Mouse (Mus musculus): ENCODE results near the gene Kctd7. TPM values are rescaled to one million over a fixed set of nuclear protein-coding genes. Genes with fewer than 3 reads are reported as not detected.
A peak's percentile ranks its signal among the peaks of the same experiment; 100 is the strongest.

The Kctd7 gene
- polyA plus RNA-seq, 1 experiment = 4.5 TPM

DNA sequence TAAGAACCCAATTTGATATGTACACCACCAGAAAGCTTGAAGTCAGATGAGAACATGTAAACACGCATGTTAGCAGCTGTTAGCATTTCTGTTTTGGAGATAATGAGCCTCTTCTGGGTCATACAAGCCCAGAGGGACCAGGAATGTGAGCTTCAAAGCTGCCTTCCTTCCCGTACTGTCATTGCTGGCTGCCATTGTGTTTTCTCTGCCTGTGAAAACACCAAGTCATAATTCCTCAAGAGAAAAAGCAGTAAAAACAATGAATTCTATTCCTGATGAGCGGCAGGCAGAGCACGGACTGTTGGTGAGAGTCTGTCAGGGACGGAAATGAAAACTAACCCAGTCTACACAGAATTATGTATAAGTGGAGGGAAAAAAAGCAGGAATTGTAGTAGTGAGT lies 20.4 kb upstream of the Kctd7 start:
- Histone ChIP-seq H3K27me3 (ENCODE audit: control insufficient read depth, insufficient read depth, insufficient read length) (no peaks in the 10 kb centered on the region), H3K4me3 (no peak overlapping the region), H3K4me2 (ENCODE audit: low read depth) (no peak overlapping the region), H3ac (ENCODE audit: control insufficient read depth, insufficient read length) (no peak overlapping the region), H3K36me3 (ENCODE audit: control insufficient read depth, insufficient read depth) (no peaks in the 10 kb centered on the region), H3K79me2 (ENCODE audit: control insufficient read depth, insufficient read depth) (no peaks in the 10 kb centered on the region)
- TF ChIP-seq USF1 (IDR thresholded peaks at IDR 0.05; ENCODE audit: low read depth) = no peak
- TF ChIP-seq MAX (IDR thresholded peaks at IDR 0.05; ENCODE audit: low read depth) = no peak
- TF ChIP-seq POLR2A (IDR thresholded peaks at IDR 0.05; ENCODE audit: insufficient read length, low read depth) = no peak
- TF ChIP-seq MYOD1 (IDR thresholded peaks at IDR 0.05; ENCODE audit: control insufficient read depth in 1 of 3, insufficient read length in 2 of 3, low read depth in 2 of 3) = no peak
- no peak for TF ChIP-seq E2F4 (IDR thresholded peaks at IDR 0.05; ENCODE audit: insufficient read depth)
- TF ChIP-seq TCF3 (IDR thresholded peaks at IDR 0.05; ENCODE audit: insufficient read length, low read depth) = no peak
- no peak for TF ChIP-seq MYOG (IDR thresholded peaks at IDR 0.05; ENCODE audit: control insufficient read depth in 1 of 3, insufficient read depth in 1 of 3, insufficient read length in 2 of 3, low read depth in 2 of 3)
- TF ChIP-seq SRF (IDR thresholded peaks at IDR 0.05; ENCODE audit: control insufficient read depth, insufficient read length, low read depth) = no peak
- no peak for TF ChIP-seq POLR2AphosphoS2 (IDR thresholded peaks at IDR 0.05; ENCODE audit: insufficient read length, low read depth)
- TF ChIP-seq REST (IDR thresholded peaks at IDR 0.05; ENCODE audit: insufficient read depth, insufficient read length) = no peak
- TF ChIP-seq TCF12 (IDR thresholded peaks at IDR 0.05; ENCODE audit: insufficient read depth, poor library complexity, severe bottlenecking) = no peak
- TF ChIP-seq CEBPB (IDR thresholded peaks at IDR 0.05; ENCODE audit: insufficient read depth, poor library complexity, severe bottlenecking) = no peak

DNA sequence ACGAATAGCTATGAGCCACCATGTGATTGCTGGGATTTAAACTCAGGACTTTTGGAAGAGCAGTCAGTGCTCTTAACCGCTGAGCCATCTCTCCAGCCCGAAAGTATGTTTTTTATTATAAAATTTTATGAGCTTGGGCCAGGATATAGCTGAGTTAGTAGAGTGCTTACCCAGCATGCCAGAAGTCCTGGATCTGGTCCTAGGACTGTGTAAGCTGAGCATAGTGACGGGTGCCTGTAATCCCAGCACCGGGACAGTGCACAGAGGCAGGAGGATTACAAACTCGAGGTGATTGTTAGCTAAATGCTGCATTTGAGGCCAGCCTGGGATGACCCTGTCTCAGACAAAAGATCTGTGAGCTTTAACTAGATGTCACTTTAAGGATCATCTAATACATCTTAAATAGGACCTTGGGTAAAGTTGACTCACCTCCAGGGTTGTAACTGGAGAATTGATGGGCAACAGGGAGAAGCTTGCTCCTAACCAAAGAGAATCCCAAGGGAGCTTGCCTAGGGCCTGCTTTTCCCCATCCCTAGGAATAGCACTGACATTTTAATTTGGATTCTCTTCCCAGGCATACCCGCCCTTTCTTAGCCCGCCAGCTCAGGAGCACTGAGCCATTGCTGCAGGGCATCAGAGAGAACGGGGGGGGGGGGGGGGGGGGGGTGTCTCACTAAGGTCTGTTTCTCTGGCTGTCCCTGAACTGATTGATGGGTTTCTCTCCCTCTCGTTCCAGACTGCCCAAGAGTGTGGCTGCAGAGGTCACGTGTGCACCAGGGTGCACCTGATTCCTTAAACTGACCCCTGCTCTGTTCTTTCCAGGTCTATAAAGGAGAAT lies 15.8 kb upstream of the Kctd7 start:
- peak overlapping the region; percentile 35 for H3K4me2 ChIP-seq (ENCODE audit: low read depth)
- H3K36me3 ChIP-seq (ENCODE audit: control insufficient read depth, insufficient read depth) = no peaks in the 10 kb centered on the region
- H3ac ChIP-seq (ENCODE audit: control insufficient read depth, insufficient read length) = no peak overlapping the region
- no peaks in the 10 kb centered on the region for H3K27me3 ChIP-seq (ENCODE audit: control insufficient read depth, insufficient read depth, insufficient read length)
- no peak for TF ChIP-seq TCF12 (IDR thresholded peaks at IDR 0.05; ENCODE audit: insufficient read depth, poor library complexity, severe bottlenecking)
- no peak overlapping the region for H3K4me3 ChIP-seq
- no peaks in the 10 kb centered on the region for H3K79me2 ChIP-seq (ENCODE audit: control insufficient read depth, insufficient read depth)

DNA sequence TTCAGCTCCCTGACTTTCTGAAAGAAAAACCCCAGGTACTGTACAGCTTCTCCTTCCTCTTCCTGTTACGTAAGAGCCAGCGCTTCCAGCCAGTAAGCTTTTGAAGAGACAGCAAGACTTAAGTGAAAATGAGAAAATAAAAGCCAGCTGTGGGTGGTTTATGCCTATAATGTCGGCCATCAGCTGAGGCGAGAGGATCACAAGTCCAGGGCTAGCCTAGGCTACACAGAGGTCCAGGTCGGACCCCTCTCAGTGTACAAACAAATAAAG lies 15.2 kb upstream of the Kctd7 start:
- no peaks in the 10 kb centered on the region for H3K27me3 ChIP-seq (ENCODE audit: control insufficient read depth, insufficient read depth, insufficient read length)
- H3K4me3 ChIP-seq = no peak overlapping the region
- TF ChIP-seq POLR2A (IDR thresholded peaks at IDR 0.05; ENCODE audit: insufficient read length, low read depth) = no peak
- no peaks in the 10 kb centered on the region for H3K36me3 ChIP-seq (ENCODE audit: control insufficient read depth, insufficient read depth)
- no peaks in the 10 kb centered on the region for H3K79me2 ChIP-seq (ENCODE audit: control insufficient read depth, insufficient read depth)
- H3K4me2 ChIP-seq (ENCODE audit: low read depth) = no peak overlapping the region
- H3ac ChIP-seq (ENCODE audit: control insufficient read depth, insufficient read length) = no peak overlapping the region

DNA sequence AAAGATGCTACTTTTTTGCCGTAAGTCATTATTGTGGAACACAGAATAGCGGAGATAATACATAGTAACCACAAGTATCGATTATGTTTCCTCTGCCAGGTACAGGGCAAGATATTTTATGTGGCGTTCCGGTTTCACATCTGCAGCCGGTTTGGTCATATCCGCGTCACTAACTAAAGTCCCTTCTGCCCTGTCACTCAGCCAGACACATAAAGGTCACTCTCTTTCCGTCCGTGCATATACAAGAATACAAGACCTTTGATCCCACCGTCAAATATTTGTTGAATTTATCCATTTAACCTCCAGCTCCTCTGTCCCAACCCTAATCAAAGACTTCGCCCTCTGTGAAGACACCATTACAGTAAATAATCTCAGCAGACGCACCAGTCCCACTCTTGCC lies 8.1 kb upstream of the Kctd7 start:
- Histone ChIP-seq H3K79me2 (ENCODE audit: control insufficient read depth, insufficient read depth) (no peaks in the 10 kb centered on the region), H3K4me2 (ENCODE audit: low read depth) (no peak overlapping the region), H3K27me3 (ENCODE audit: control insufficient read depth, insufficient read depth, insufficient read length) (no peaks in the 10 kb centered on the region), H3K36me3 (ENCODE audit: control insufficient read depth, insufficient read depth) (no peaks in the 10 kb centered on the region), H3ac (ENCODE audit: control insufficient read depth, insufficient read length) (no peak overlapping the region), H3K4me3 (no peak overlapping the region)
- TF ChIP-seq USF1 (IDR thresholded peaks at IDR 0.05; ENCODE audit: low read depth) = no peak
- TF ChIP-seq REST (IDR thresholded peaks at IDR 0.05; ENCODE audit: insufficient read depth, insufficient read length) = no peak
- no peak for TF ChIP-seq MAX (IDR thresholded peaks at IDR 0.05; ENCODE audit: low read depth)

DNA sequence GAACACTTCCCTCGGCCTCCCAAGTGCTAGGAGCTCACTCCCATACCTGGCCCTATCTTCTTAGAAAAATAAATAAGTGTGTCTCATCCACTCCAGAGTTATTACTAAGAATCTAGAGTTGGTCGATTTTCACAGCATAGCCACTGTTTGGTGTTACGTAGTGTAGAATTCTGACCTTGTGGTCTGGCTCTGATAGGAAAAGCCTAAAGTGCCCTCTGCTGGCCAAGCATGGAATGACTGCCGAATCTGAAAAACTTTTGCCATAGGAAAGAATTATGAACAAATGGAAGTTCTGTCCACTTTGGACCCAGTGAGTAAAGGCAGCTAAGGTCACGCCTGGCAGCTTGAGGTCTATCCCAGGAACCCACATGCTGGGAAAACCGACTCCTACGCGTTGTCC lies 5.3 kb upstream of the Kctd7 start:
- H3K27me3 ChIP-seq (ENCODE audit: control insufficient read depth, insufficient read depth, insufficient read length) = no peaks in the 10 kb centered on the region
- H3ac ChIP-seq (ENCODE audit: control insufficient read depth, insufficient read length) = no peak overlapping the region
- H3K79me2 ChIP-seq (ENCODE audit: control insufficient read depth, insufficient read depth) = no peaks in the 10 kb centered on the region
- no peaks in the 10 kb centered on the region for H3K36me3 ChIP-seq (ENCODE audit: control insufficient read depth, insufficient read depth)
- H3K4me3 ChIP-seq = no peak overlapping the region
- TF ChIP-seq MAX (IDR thresholded peaks at IDR 0.05; ENCODE audit: low read depth) (no peak), REST (IDR thresholded peaks at IDR 0.05; ENCODE audit: insufficient read depth, insufficient read length) (no peak), TCF12 (IDR thresholded peaks at IDR 0.05; ENCODE audit: insufficient read depth, poor library complexity, severe bottlenecking) (no peak), TCF3 (IDR thresholded peaks at IDR 0.05; ENCODE audit: insufficient read length, low read depth) (no peak), SRF (IDR thresholded peaks at IDR 0.05; ENCODE audit: control insufficient read depth, insufficient read length, low read depth) (no peak), E2F4 (IDR thresholded peaks at IDR 0.05; ENCODE audit: insufficient read depth) (no peak), CEBPB (IDR thresholded peaks at IDR 0.05; ENCODE audit: insufficient read depth, poor library complexity, severe bottlenecking) (no peak), POLR2AphosphoS2 (IDR thresholded peaks at IDR 0.05; ENCODE audit: insufficient read length, low read depth) (no peak), USF1 (IDR thresholded peaks at IDR 0.05; ENCODE audit: low read depth) (no peak), POLR2A (IDR thresholded peaks at IDR 0.05; ENCODE audit: insufficient read length, low read depth) (no peak), MYOG (IDR thresholded peaks at IDR 0.05; ENCODE audit: control insufficient read depth in 1 of 3, insufficient read depth in 1 of 3, insufficient read length in 2 of 3, low read depth in 2 of 3) (no peak), MYOD1 (IDR thresholded peaks at IDR 0.05; ENCODE audit: control insufficient read depth in 1 of 3, insufficient read length in 2 of 3, low read depth in 2 of 3) (no peak)
- H3K4me2 ChIP-seq (ENCODE audit: low read depth) = no peak overlapping the region
